Mouse (Mus musculus): ENCODE measurements around the gene Pank3. TPM values are rescaled to one million over a fixed set of nuclear protein-coding genes. Genes with fewer than 3 reads are reported as not detected.
A peak's percentile ranks its signal among the peaks of the same experiment; 100 is the strongest.
"Not testable (repeated sequence)": the region's sequence is repeated elsewhere in the genome, so short reads cannot be mapped to it uniquely, and the experiment has no call there.

Gene Pank3
- polyA plus RNA-seq, 1 experiment from 2014 or later, result 23.1 TPM

- Histone ChIP-seq H3K4me2 (replicated peaks) (no peak overlapping the region), H3K36me3 (peaks cover 77% of the 10 kb centered on the region), H3K27ac (no peak overlapping the region), H3K27me3 (no peaks in the 10 kb centered on the region), H3K4me1 (no peaks in the 10 kb centered on the region), H3K9ac (no peak overlapping the region), H3K9me3 (no peaks in the 10 kb centered on the region), H3K4me3 (no peak overlapping the region)
- WGBS, result 94% methylated on average over 6 of the region's 6 CpGs
- ATAC-seq (ENCODE audit: insufficient number of reproducible peaks, insufficient read depth, low FRiP score, low TSS enrichment), result no peak
These were observed 58.4 kb downstream of the Pank3 start for GRCm38 (mm10) chr11:35827714-35828113.

- ATAC-seq (ENCODE audit: insufficient number of reproducible peaks, insufficient read depth, low FRiP score, low TSS enrichment), result no peak
These were observed 62.9 kb downstream of the Pank3 start for GRCm38 (mm10) chr11:35832139-35832538.

GRCm38 (mm10) chr11:35833270-35833669, 64.0 kb downstream of the Pank3 start:
- no peak for ATAC-seq (ENCODE audit: insufficient number of reproducible peaks, insufficient read depth, low FRiP score, low TSS enrichment)
- H3K9ac ChIP-seq, result peak overlapping the region; percentile 83; the same call in 1 of the 2 replicates

More at GRCm38 (mm10) chr11:35832139-35832538, 62.9 kb downstream of the Pank3 start:
- Histone ChIP-seq H3K4me3 (no peak overlapping the region), H3K9ac (no peak overlapping the region), H3K4me1 (peaks cover 7% of the 10 kb centered on the region), H3K27ac (no peak overlapping the region), H3K27me3 (no peaks in the 10 kb centered on the region), H3K4me2 (replicated peaks) (no peak overlapping the region), H3K9me3 (no peaks in the 10 kb centered on the region), H3K36me3 (peaks cover 40% of the 10 kb centered on the region)
- 81% methylated on average over 4 of the region's 4 CpGs for WGBS

GRCm38 (mm10) chr11:35834022-35834760, 64.9 kb downstream of the Pank3 start, which contains the start of gene Rars:
Gene Rars, minus strand, starts transcription at chr11:35834506.
- H3K27ac ChIP-seq, result peak within 1 kb of the TSS; percentile 24; the same call in 1 of the 2 replicates
- peaks cover 21% of the 10 kb centered on the region for H3K36me3 ChIP-seq
- peaks cover 7% of the 10 kb centered on the region for H3K4me1 ChIP-seq
- H3K9ac ChIP-seq, result peak within 1 kb of the TSS; percentile 83
- peak within 1 kb of the TSS; percentile 72 for H3K4me2 ChIP-seq (replicated peaks)
- no peaks in the 10 kb centered on the region for H3K27me3 ChIP-seq
- H3K4me3 ChIP-seq, result peak within 1 kb of the TSS; percentile 85
- H3K9me3 ChIP-seq, result no peaks in the 10 kb centered on the region
- ATAC-seq (ENCODE audit: insufficient number of reproducible peaks, insufficient read depth, low FRiP score, low TSS enrichment), result peak; percentile 58
- WGBS, result 2% methylated on average over 46 of the region's 46 CpGs

More at GRCm38 (mm10) chr11:35833270-35833669, 64.0 kb downstream of the Pank3 start:
- peak overlapping the region; percentile 72 for H3K4me2 ChIP-seq (replicated peaks)
- whole genome bisulfite sequencing, result 86% methylated on average over 6 of the region's 6 CpGs
- H3K36me3 ChIP-seq, result peaks cover 30% of the 10 kb centered on the region
- H3K27me3 ChIP-seq, result no peaks in the 10 kb centered on the region
- H3K4me1 ChIP-seq, result peaks cover 7% of the 10 kb centered on the region
- H3K4me3 ChIP-seq, result peak overlapping the region; percentile 85
- no peak overlapping the region for H3K27ac ChIP-seq
- H3K9me3 ChIP-seq, result no peaks in the 10 kb centered on the region

GRCm38 (mm10) chr11:35837156-35838126, 68.2 kb downstream of the Pank3 start:
- Histone ChIP-seq H3K9ac (no peak overlapping the region; the same call in 1 of the 2 replicates), H3K4me1 (peaks cover 7% of the 10 kb centered on the region), H3K4me3 (no peak overlapping the region; the same call in 1 of the 2 replicates), H3K27ac (no peak overlapping the region), H3K27me3 (no peaks in the 10 kb centered on the region), H3K4me2 (replicated peaks) (peak overlapping the region; percentile 57), H3K9me3 (no peaks in the 10 kb centered on the region), H3K36me3 (0 out of 2 replicates have a peak, but pooled peaks cover 3% of the 10 kb centered on the region)
- 81% methylated on average over 5 of the region's 5 CpGs for WGBS
- ATAC-seq (ENCODE audit: insufficient number of reproducible peaks, insufficient read depth, low FRiP score, low TSS enrichment), result no peak

- ATAC-seq (ENCODE audit: insufficient number of reproducible peaks, insufficient read depth, low FRiP score, low TSS enrichment), result peak; percentile 77; the same call in 1 of the 2 replicates
- H3K9ac ChIP-seq, result peak overlapping the region; percentile 40
- H3K4me2 ChIP-seq (replicated peaks), result peak overlapping the region; percentile 57
- peaks cover under 1% of the 10 kb centered on the region for H3K4me1 ChIP-seq
- 23% methylated on average over 28 of the region's 28 CpGs for WGBS
- H3K9me3 ChIP-seq, result no peaks in the 10 kb centered on the region
- no peak overlapping the region for H3K27ac ChIP-seq
- peak overlapping the region; percentile 36 for H3K4me3 ChIP-seq
- no peaks in the 10 kb centered on the region for H3K36me3 ChIP-seq
- H3K27me3 ChIP-seq, result no peaks in the 10 kb centered on the region
These were observed 69.4 kb downstream of the Pank3 start for GRCm38 (mm10) chr11:35838345-35839338.

GRCm38 (mm10) chr11:35840282-35840681, 71.0 kb downstream of the Pank3 start:
- WGBS, result 78% methylated on average over 7 of the region's 7 CpGs
- Histone ChIP-seq H3K4me3 (no peak overlapping the region), H3K27me3 (no peaks in the 10 kb centered on the region), H3K9ac (no peak overlapping the region), H3K4me2 (replicated peaks) (no peak overlapping the region), H3K4me1 (no peaks in the 10 kb centered on the region), H3K27ac (no peak overlapping the region), H3K9me3 (no peaks in the 10 kb centered on the region), H3K36me3 (no peaks in the 10 kb centered on the region)
- no peak for ATAC-seq (ENCODE audit: insufficient number of reproducible peaks, insufficient read depth, low FRiP score, low TSS enrichment)

GRCm38 (mm10) chr11:35840806-35841205, 71.5 kb downstream of the Pank3 start:
- 84% methylated on average over 4 of the region's 4 CpGs for WGBS
- not testable (repeated sequence) for H3K27ac ChIP-seq; H3K9me3 ChIP-seq; H3K4me3 ChIP-seq; H3K27me3 ChIP-seq; H3K4me2 ChIP-seq (replicated peaks); H3K36me3 ChIP-seq; H3K4me1 ChIP-seq; ATAC-seq (ENCODE audit: insufficient number of reproducible peaks, insufficient read depth, low FRiP score, low TSS enrichment); H3K9ac ChIP-seq

Measured in embryonic facial prominence, embryonic 12.5 days (tissue).